Mouse (Mus musculus) telencephalon, adult 2 months (tissue): ENCODE data around the gene Eps8.
A peak's percentile ranks its signal among the peaks of the same experiment; 100 is the strongest.

ENCODE experiments used
- DNase-seq: peaks from one replicate; pipeline ENCODE4 v3.0.0-alpha.2; 2011; ENCODE audit warnings: low read depth, low spot score

Eps8 gene

GRCm38 (mm10) chr6:137664936-137665335 is 10.3 kb upstream of the Eps8 start:
- DNase-seq: no peak

- DNase-seq: peak; percentile 66
These were observed 7.1 kb upstream of the Eps8 start for GRCm38 (mm10) chr6:137661583-137662365.

- DNase-seq: no peak
These were observed 3.9 kb upstream of the Eps8 start for GRCm38 (mm10) chr6:137658426-137659088.

GRCm38 (mm10) chr6:137657203-137657602 is 2.5 kb upstream of the Eps8 start:
- DNase-seq: no peak

- DNase-seq: no peak
These were observed 5.1 kb downstream of the Eps8 start for GRCm38 (mm10) chr6:137649528-137649927.

GRCm38 (mm10) chr6:137649068-137649480 is 5.6 kb downstream of the Eps8 start:
- no peak for DNase-seq

GRCm38 (mm10) chr6:137648110-137649067 is 6.3 kb downstream of the Eps8 start:
- DNase-seq: no peak

- no peak for DNase-seq
These were observed 7.0 kb downstream of the Eps8 start for GRCm38 (mm10) chr6:137647646-137648045.

GRCm38 (mm10) chr6:137646726-137647125 is 8.0 kb downstream of the Eps8 start:
- DNase-seq: no peak

GRCm38 (mm10) chr6:137644893-137645292 is 9.8 kb downstream of the Eps8 start:
- no peak for DNase-seq

- no peak for DNase-seq
These were observed 10.9 kb downstream of the Eps8 start for GRCm38 (mm10) chr6:137643814-137644213.

GRCm38 (mm10) chr6:137641642-137642041 is 13.0 kb downstream of the Eps8 start:
- DNase-seq: no peak

- DNase-seq: no peak
These were observed 15.7 kb downstream of the Eps8 start for GRCm38 (mm10) chr6:137638834-137639567.

GRCm38 (mm10) chr6:137637443-137637842 is 17.2 kb downstream of the Eps8 start:
- no peak for DNase-seq

GRCm38 (mm10) chr6:137636131-137636530 is 18.5 kb downstream of the Eps8 start:
- DNase-seq: no peak

GRCm38 (mm10) chr6:137633626-137634025 is 21.1 kb downstream of the Eps8 start:
- DNase-seq: no peak

GRCm38 (mm10) chr6:137633121-137633520 is 21.6 kb downstream of the Eps8 start:
- no peak for DNase-seq

GRCm38 (mm10) chr6:137630387-137630786 is 24.3 kb downstream of the Eps8 start:
- DNase-seq: no peak

GRCm38 (mm10) chr6:137629603-137630231 is 25.0 kb downstream of the Eps8 start:
- DNase-seq: no peak

- DNase-seq: no peak
These were observed 26.0 kb downstream of the Eps8 start for GRCm38 (mm10) chr6:137628715-137629114.

- no peak for DNase-seq
These were observed 33.7 kb downstream of the Eps8 start for GRCm38 (mm10) chr6:137621021-137621420.
